In genomic region chr13:46076879-46077278, GRCm38 (mm10) we compare ENCODE assay signal across 23 mouse cellular contexts.
DNase-seq lines count a peak whose midpoint lies in the region; ATAC-seq and TF ChIP-seq lines count a peak whose summit lies in the region.
"Had no signal": no experiment of that assay in that cellular context is flagged by ENCODE, and none has a peak within 500 bp of the region (broad histone marks: within the 10 kb centered on the region; RNA-seq: fewer than 3 reads in every experiment).

No protein-coding gene starts in this region.

- TF ChIP-seq POLR2A in brain, embryonic 14.5 days (IDR thresholded peaks at IDR 0.05; ENCODE audit: borderline replicate concordance, extremely low read depth, insufficient read depth, insufficient read length, poor library complexity, severe bottlenecking): no peak

- WGBS in intestine, postnatal 0 days: 63% methylated on average over 6 of the region's 6 CpGs
- WGBS in intestine, embryonic 16.5 days: 73% methylated on average over 6 of the region's 6 CpGs
- 59% methylated on average over 6 of the region's 6 CpGs for WGBS in liver, embryonic 14.5 days (ENCODE audit: insufficient replicate concordance)
- WGBS in liver, postnatal 0 days (ENCODE audit: insufficient replicate concordance): 63% methylated on average over 6 of the region's 6 CpGs

- ATAC-seq in intestine, postnatal 0 days: no peak
- no peak for ATAC-seq in intestine, embryonic 16.5 days
- ATAC-seq in liver, embryonic 14.5 days (ENCODE audit: insufficient read depth): no peak
- ATAC-seq in liver, postnatal 0 days: no peak
- ATAC-seq in monocyte, adult 5-6 weeks (replicated peaks; ENCODE audit: insufficient number of reproducible peaks, low FRiP score, low TSS enrichment, poor library complexity, severe bottlenecking): no peak
- ATAC-seq: activated CD4-positive, CD25-positive, alpha-beta regulatory T cell, adult 4 months; forebrain, embryonic 14.5 days; inflammation-experienced regulatory T-cells, adult 6 months; midbrain, embryonic 16.5 days had no signal

- TF ChIP-seq CTCF in intestine, postnatal 0 days (IDR thresholded peaks at IDR 0.05; ENCODE audit: low read depth): peak; percentile 31; the same call in 1 of the 2 replicates
- 0 out of 2 replicates have a peak, but pooled peaks have one; percentile 14 for TF ChIP-seq CTCF in liver, embryonic 14.5 days (IDR thresholded peaks at IDR 0.05; ENCODE audit: low read depth)
- no peak for TF ChIP-seq CTCF in liver, postnatal 0 days (IDR thresholded peaks at IDR 0.05; ENCODE audit: low read depth)
- peak; percentile 11; the same call in 1 of the 2 replicates for TF ChIP-seq CTCF in E14TG2a.4 (conservative IDR thresholded peaks at IDR 0.05; ENCODE audit: low read length)
- TF ChIP-seq CTCF in brain, embryonic 14.5 days (IDR thresholded peaks at IDR 0.05; ENCODE audit: borderline replicate concordance, extremely low read depth, insufficient read depth, insufficient read length): 0 out of 2 replicates have a peak, but pooled peaks have one; percentile 29

- TF ChIP-seq EP300 in liver, embryonic 14.5 days (IDR thresholded peaks at IDR 0.05; ENCODE audit: low read depth): no peak
- TF ChIP-seq EP300 in liver, postnatal 0 days (IDR thresholded peaks at IDR 0.05; ENCODE audit: low read depth): no peak

- H3K4me3 ChIP-seq in intestine, postnatal 0 days (ENCODE audit: low read depth, low read length): no peak overlapping the region
- H3K4me3 ChIP-seq in intestine, embryonic 16.5 days (ENCODE audit: low read length): no peak overlapping the region
- no peak overlapping the region for H3K4me3 ChIP-seq in liver, embryonic 14.5 days (ENCODE audit: insufficient read depth in 1 of 2, low read depth in 2 of 2, low read length in 2 of 2)
- no peak overlapping the region for H3K4me3 ChIP-seq in liver, postnatal 0 days (ENCODE audit: low read depth, low read length)
- H3K4me3 ChIP-seq in E14TG2a.4 (replicated peaks; ENCODE audit: low read length): no peak overlapping the region
- H3K4me3 ChIP-seq: embryonic facial prominence, embryonic 12.5 days; hindbrain, embryonic 12.5 days; limb, embryonic 12.5 days; liver, embryonic 13.5 days; lung, embryonic 15.5 days had no signal

- no peak overlapping the region for H3K4me2 ChIP-seq in intestine, postnatal 0 days (replicated peaks; ENCODE audit: low read depth)
- no peak overlapping the region for H3K4me2 ChIP-seq in intestine, embryonic 16.5 days (ENCODE audit: low read depth, low read length)
- H3K4me2 ChIP-seq in liver, embryonic 14.5 days (ENCODE audit: low read depth): no peak overlapping the region
- no peak overlapping the region for H3K4me2 ChIP-seq in liver, postnatal 0 days (ENCODE audit: low read depth, low read length)
- H3K4me2 ChIP-seq: embryonic facial prominence, embryonic 12.5 days; hindbrain, embryonic 12.5 days; limb, embryonic 12.5 days; liver, embryonic 13.5 days; lung, embryonic 15.5 days had no signal

- DNase-seq in liver, embryonic 14.5 days (ENCODE audit: low read depth in 3 of 3, low spot score in 3 of 3): no peak
- DNase-seq in liver, postnatal 0 days: no peak
- no peak for DNase-seq in brain, embryonic 14.5 days (ENCODE audit: low read depth)
- DNase-seq: adrenal gland, adult 8-10 months; cerebellum, adult 2 months; cerebellum, postnatal 25 days; gastrocnemius, postnatal 25 days; heart, adult 18-20 months; kidney, adult 9 months; liver, embryonic 13.5 days had no signal

- H3K27ac ChIP-seq in intestine, postnatal 0 days (ENCODE audit: low read depth, low read length): no peak overlapping the region
- H3K27ac ChIP-seq in intestine, embryonic 16.5 days (ENCODE audit: low read length): no peak overlapping the region
- H3K27ac ChIP-seq in liver, embryonic 14.5 days: no peak overlapping the region
- no peak overlapping the region for H3K27ac ChIP-seq in liver, postnatal 0 days (ENCODE audit: low read depth)
- H3K27ac ChIP-seq: embryonic facial prominence, embryonic 12.5 days; hindbrain, embryonic 12.5 days; limb, embryonic 12.5 days; liver, embryonic 13.5 days; lung, embryonic 15.5 days; macrophage had no signal

- H3K27me3 ChIP-seq in intestine, postnatal 0 days (replicated peaks; ENCODE audit: control insufficient read depth, insufficient read depth, low read length): no peaks in the 10 kb centered on the region
- H3K27me3 ChIP-seq in intestine, embryonic 16.5 days (replicated peaks; ENCODE audit: control insufficient read depth, insufficient read depth, low read length): no peaks in the 10 kb centered on the region
- no peaks in the 10 kb centered on the region for H3K27me3 ChIP-seq in liver, embryonic 14.5 days (ENCODE audit: control insufficient read depth, insufficient read depth, low read length)
- H3K27me3 ChIP-seq in liver, postnatal 0 days (ENCODE audit: insufficient read depth, low read length): no peaks in the 10 kb centered on the region
- no peaks in the 10 kb centered on the region for H3K27me3 ChIP-seq in E14TG2a.4 (ENCODE audit: insufficient read depth, low read length)
- H3K27me3 ChIP-seq: embryonic facial prominence, embryonic 12.5 days; hindbrain, embryonic 12.5 days; limb, embryonic 12.5 days; liver, embryonic 13.5 days; lung, embryonic 15.5 days had no signal

- no peaks in the 10 kb centered on the region for H3K9me3 ChIP-seq in intestine, postnatal 0 days (ENCODE audit: control insufficient read depth)
- H3K9me3 ChIP-seq in intestine, embryonic 16.5 days (ENCODE audit: control insufficient read depth, low read length): no peaks in the 10 kb centered on the region
- no peaks in the 10 kb centered on the region for H3K9me3 ChIP-seq in liver, embryonic 14.5 days (ENCODE audit: control insufficient read depth, low read length)
- H3K9me3 ChIP-seq in liver, postnatal 0 days (ENCODE audit: low read length): no peaks in the 10 kb centered on the region
- H3K9me3 ChIP-seq in E14TG2a.4 (ENCODE audit: low read length): peaks cover 23% of the 10 kb centered on the region
- H3K9me3 ChIP-seq: embryonic facial prominence, embryonic 12.5 days; hindbrain, embryonic 12.5 days; limb, embryonic 12.5 days; liver, embryonic 13.5 days; lung, embryonic 15.5 days had no signal

- no peaks in the 10 kb centered on the region for H3K36me3 ChIP-seq in intestine, postnatal 0 days (ENCODE audit: control insufficient read depth, insufficient read depth)
- no peaks in the 10 kb centered on the region for H3K36me3 ChIP-seq in intestine, embryonic 16.5 days (ENCODE audit: control insufficient read depth, insufficient read depth, low read length)
- no peaks in the 10 kb centered on the region for H3K36me3 ChIP-seq in liver, embryonic 14.5 days (replicated peaks; ENCODE audit: control insufficient read depth, insufficient read depth, low read depth)
- H3K36me3 ChIP-seq in liver, postnatal 0 days (replicated peaks; ENCODE audit: insufficient read depth, low read length): no peaks in the 10 kb centered on the region
- H3K36me3 ChIP-seq in E14TG2a.4 (ENCODE audit: insufficient read depth, low read length): no peaks in the 10 kb centered on the region
- H3K36me3 ChIP-seq: embryonic facial prominence, embryonic 12.5 days; hindbrain, embryonic 12.5 days; limb, embryonic 12.5 days; liver, embryonic 13.5 days; lung, embryonic 15.5 days had no signal

- H3K4me1 ChIP-seq in intestine, postnatal 0 days (replicated peaks; ENCODE audit: control insufficient read depth, insufficient read depth, low read length): no peaks in the 10 kb centered on the region
- H3K4me1 ChIP-seq in intestine, embryonic 16.5 days (ENCODE audit: control insufficient read depth, insufficient read depth, low read length): no peaks in the 10 kb centered on the region
- H3K4me1 ChIP-seq in liver, embryonic 14.5 days (replicated peaks; ENCODE audit: control insufficient read depth in 2 of 2, insufficient read depth in 2 of 2, low read length in 1 of 2): no peaks in the 10 kb centered on the region
- H3K4me1 ChIP-seq in liver, postnatal 0 days (ENCODE audit: insufficient read depth): no peaks in the 10 kb centered on the region
- no peaks in the 10 kb centered on the region for H3K4me1 ChIP-seq in E14TG2a.4 (replicated peaks; ENCODE audit: low read depth, low read length)
- H3K4me1 ChIP-seq: embryonic facial prominence, embryonic 12.5 days; hindbrain, embryonic 12.5 days; limb, embryonic 12.5 days; liver, embryonic 13.5 days; lung, embryonic 15.5 days had no signal

- no peak overlapping the region for H3K9ac ChIP-seq in intestine, postnatal 0 days (ENCODE audit: low read depth, low read length)
- no peak overlapping the region for H3K9ac ChIP-seq in intestine, embryonic 16.5 days (ENCODE audit: low read depth, low read length)
- H3K9ac ChIP-seq in liver, embryonic 14.5 days (replicated peaks): no peak overlapping the region
- no peak overlapping the region for H3K9ac ChIP-seq in liver, postnatal 0 days (replicated peaks)
- H3K9ac ChIP-seq: embryonic facial prominence, embryonic 12.5 days; hindbrain, embryonic 12.5 days; limb, embryonic 12.5 days; liver, embryonic 13.5 days; lung, embryonic 15.5 days had no signal
